Mouse (Mus musculus) spleen, adult 2 months (tissue): ENCODE measurements around the gene Mmd.

ENCODE experiments used
- CTCF ChIP-seq: fragments of 200-500 bp; IDR thresholded peaks from 2 replicates; pipeline ENCODE4 v1.5.1; 2011; ENCODE audit warnings: mild to moderate bottlenecking, inconsistent platforms; ENCODE audit not compliant: insufficient read depth, insufficient read length, insufficient replicate concordance; ENCODE audit errors: extremely low read depth
- POLR2A ChIP-seq: fragments of 200-500 bp; IDR thresholded peaks from 2 replicates; pipeline ENCODE4 v1.6.1; 2011; ENCODE audit warnings: low read depth, low read length, inconsistent platforms

DNA sequence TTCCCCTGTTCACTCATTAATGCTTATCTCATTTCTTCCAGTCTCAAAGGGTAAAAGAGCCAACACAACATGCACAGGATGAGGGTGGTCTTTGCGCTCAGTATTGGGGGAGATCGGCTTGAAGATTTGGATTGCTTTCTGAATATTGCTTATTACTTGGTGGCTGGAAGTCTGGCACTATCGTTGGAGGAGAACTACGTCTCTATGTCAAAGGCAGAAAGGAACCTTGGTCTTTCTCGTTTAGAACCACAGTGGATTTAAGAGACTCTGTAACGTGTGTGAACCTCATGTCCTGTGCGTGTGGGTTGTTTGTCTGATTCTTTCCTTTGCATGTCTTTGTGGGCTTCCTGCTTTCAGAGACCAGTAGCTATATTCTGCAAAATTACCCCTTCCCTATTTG lies 1.5 kb downstream of the Mmd start:
- TF ChIP-seq CTCF (no peak), POLR2A (no peak)
